Mouse (Mus musculus): Measurements from ENCODE around the gene Gjd2. TPM values are rescaled to one million over a fixed set of nuclear protein-coding genes. Genes with fewer than 3 reads are reported as not detected.

Gene Gjd2
- total RNA-seq (2015) (not detected in 2 replicates), total RNA-seq (2017) (not detected in 2 replicates)

- ATAC-seq (ENCODE audit: poor library complexity, severe bottlenecking): no peak
Observed at GRCm38 (mm10) chr2:114013295-114013771, at the start of gene Gjd2. Gjd2 (minus strand) TSS chr2:114013619.

DNA sequence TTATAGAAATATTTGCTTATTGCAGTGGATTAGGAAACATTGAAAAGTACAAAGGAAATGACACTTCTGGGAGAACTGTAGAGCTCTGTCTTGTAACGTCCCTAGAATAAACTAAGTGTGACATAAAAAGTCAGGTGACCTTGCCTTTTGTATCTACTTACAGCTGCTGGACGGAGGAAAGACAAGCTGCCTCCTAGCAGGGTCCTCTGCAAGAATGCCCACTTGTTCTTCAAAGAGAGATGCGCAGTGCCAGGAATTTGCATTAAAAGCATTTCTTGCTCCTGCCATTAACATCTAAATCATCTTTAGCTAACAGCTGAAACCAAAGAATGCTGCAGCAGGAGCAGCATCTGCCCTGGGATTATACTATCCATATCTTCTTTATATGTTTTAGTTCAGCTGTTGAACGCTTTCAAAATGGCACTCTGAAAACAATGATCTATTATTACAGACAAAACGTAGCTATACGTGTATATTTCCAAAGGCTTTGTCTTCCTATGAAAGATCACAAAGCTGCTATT lies 46.7 kb upstream of the Gjd2 start:
- no peak for ATAC-seq (ENCODE audit: poor library complexity, severe bottlenecking)

DNA sequence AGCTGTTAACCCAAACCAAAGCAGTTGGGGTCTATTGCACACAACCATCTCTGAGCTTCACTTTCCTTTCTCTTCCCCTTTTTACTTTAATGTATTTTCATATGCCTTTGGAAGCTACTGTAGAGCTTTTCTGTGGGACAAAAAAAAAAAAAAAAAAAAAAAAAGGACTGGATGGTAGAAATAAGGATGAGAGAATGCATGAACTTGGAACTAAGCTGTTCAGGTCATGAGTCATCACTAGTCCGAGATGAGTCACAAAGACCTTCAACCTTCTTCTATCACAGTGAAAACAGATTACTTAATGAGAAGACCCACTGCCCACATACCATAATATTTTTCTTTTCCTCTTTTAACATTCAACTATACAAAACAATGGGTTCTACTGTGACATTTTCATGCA lies 46.2 kb upstream of the Gjd2 start:
- ATAC-seq (ENCODE audit: poor library complexity, severe bottlenecking): no peak

- no peak for ATAC-seq (ENCODE audit: poor library complexity, severe bottlenecking)
Observed at GRCm38 (mm10) chr2:114058226-114058796, 44.9 kb upstream of the Gjd2 start.

GRCm38 (mm10) chr2:114057303-114057853 lies 44.0 kb upstream of the Gjd2 start:
- ATAC-seq (ENCODE audit: poor library complexity, severe bottlenecking): no peak

DNA sequence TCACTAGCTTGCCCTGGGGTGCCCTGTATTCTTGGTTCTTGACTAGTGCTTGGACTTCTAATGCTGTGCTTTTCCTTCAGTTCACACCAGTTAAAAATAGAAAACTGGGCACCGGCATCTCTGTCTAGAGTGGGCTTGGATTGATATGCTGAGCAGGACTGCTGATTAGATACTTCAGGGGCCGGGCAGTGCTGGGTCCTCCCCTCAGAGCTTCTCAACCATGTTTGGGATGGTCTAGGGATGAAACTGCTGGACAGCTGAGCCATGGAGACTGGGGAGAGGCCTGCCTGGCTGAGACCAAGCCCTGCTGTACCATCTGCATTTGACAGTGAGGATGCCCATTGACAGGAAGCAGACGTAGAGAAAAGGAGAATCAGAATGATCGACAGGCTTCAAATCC lies 40.7 kb upstream of the Gjd2 start:
- no peak for ATAC-seq (ENCODE audit: poor library complexity, severe bottlenecking)

DNA sequence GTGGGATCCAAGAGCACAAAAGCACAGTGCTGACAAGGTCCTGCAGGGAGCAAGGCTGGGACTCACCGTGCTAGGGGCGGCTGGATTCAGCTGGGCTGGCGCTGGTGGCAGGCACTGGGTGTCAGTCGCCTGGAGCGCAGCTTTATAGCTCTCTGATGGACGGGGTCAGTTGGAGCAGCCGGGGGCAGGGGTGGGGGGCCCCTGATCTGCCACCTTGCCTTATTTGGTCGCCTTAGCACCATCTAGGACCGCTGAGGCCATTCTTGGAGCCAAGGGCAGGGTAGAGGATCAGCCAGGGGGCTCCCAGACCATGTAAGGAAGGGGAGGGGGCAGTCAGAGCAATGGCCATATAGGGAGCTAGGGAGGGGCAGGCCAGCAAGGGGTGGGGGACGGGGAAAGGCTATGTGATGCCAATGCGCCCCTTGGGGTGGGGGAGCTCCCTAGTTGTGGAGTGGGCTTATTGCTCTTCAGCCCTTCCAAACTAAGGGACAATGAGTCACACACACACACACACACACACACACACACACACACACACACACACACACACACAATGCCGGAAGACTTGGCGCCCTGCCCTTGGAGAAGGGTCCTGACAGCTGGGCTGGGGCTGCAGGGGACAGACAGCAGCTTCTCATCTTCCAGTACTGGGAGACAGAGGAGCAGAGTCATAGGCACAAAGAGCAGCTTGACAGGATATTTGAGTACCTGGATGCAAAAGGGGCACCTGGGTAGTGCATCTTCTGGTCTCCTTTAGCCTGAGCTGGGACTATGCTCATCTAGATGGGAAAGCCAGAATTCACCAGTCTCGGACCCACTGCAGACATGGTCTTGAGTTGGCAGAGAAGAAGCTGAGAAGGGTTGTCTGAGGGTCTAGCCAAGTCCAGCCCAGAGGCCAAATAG lies 39.5 kb upstream of the Gjd2 start, which contains the start of gene Actc1:
Gene Actc1 (minus strand): TSS at position 853 of the 903 bp plus-strand sequence.
- ATAC-seq (ENCODE audit: poor library complexity, severe bottlenecking): no peak

- no peak for ATAC-seq (ENCODE audit: poor library complexity, severe bottlenecking)
Observed at GRCm38 (mm10) chr2:114051871-114052241, 38.4 kb upstream of the Gjd2 start.

DNA sequence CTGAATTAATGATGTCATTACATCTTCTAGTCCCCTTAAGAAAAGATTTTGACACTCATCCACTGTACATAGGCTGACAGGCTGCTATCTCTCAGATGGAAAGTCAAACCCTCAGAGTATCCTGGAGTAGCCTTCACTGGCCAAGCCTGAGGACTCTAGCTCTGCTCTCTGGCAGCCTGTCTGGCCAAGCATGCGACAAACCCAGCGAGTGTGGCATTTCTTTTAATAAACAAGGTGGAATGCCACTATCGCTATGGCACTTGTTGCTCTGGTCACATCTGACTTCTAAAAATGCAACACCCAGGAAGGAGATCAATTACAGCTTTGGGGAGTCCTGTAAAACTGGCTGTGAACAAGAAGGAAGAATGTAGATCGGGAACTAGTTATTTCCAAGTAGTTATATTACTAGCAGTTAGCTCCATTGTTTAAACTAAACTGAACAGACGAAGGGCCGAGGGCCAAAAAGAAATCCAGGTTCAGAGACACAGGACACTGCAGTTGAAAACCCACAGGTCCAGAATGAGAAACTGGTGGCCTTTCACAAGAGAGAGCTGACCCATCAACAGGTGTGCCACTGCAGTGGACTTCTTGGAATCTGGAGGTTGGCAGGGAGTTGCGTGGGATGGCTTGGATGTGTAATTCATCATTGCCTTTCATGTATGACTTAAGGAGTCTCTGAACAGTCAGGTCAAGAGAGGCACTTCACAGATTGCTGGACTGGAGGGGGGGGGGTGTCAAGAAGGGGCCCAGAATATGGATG lies 37.9 kb upstream of the Gjd2 start:
- ATAC-seq (ENCODE audit: poor library complexity, severe bottlenecking): no peak

GRCm38 (mm10) chr2:114050150-114050549 lies 36.7 kb upstream of the Gjd2 start:
- no peak for ATAC-seq (ENCODE audit: poor library complexity, severe bottlenecking)

DNA sequence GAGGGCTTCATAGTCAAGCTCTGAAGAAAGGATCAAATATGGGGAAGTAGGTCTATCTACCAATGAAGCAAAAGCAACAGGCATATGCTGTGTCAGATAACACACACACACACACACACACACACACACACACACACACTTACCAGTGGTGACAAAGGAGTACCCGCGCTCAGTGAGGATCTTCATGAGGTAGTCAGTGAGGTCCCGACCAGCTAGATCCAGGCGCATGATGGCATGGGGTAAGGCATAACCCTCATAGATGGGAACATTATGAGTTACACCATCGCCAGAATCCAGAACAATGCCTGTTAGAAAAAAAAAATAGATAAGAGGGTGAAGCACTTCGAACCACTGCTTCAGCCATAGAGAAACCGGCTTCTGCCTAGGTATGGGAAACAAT lies 36.0 kb upstream of the Gjd2 start:
- no peak for ATAC-seq (ENCODE audit: poor library complexity, severe bottlenecking)

GRCm38 (mm10) chr2:114047960-114048611 lies 34.7 kb upstream of the Gjd2 start:
- no peak for ATAC-seq (ENCODE audit: poor library complexity, severe bottlenecking)

DNA sequence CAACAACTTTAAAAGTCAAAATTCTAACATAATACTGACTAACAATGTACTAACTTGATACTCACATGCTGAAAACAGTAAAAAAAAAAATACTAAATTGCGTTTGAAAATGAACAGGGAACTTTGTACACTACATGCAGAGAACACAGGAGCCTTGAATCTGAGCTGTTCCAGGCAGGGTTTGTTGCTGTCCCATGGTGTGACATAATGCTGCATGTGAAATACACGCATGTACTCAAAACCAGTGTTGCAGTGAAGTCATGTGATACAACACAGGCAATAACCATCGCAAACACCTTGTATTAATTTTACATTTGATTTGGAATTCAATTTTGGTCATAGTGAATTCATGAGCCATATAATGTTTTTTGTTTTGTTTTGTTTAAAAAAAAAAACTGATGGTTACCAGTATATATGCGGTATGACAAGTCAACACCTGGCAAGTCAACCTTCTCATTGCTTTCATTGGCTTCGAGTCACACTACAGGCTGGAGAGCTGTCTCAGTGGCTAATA lies 32.8 kb upstream of the Gjd2 start:
- ATAC-seq (ENCODE audit: poor library complexity, severe bottlenecking): no peak

DNA sequence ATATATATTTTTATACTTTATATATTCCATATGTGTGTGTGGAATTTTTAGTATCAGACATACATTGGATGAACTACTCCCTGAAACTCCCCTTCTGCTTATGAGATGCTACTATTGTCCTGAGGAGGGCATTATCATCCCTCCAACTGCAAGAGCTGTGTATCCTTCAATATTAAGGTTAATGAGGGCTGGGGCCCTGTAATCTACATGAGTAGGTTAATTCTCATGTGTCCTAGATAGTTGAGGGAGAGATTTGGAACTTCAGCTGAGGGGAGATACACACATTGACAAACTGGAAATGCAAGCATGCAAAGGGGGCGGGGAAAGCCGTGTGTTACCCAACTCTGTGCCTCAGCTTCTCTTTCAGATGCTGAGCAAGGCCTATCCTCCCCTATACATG lies 24.5 kb upstream of the Gjd2 start:
- no peak for ATAC-seq (ENCODE audit: poor library complexity, severe bottlenecking)

DNA sequence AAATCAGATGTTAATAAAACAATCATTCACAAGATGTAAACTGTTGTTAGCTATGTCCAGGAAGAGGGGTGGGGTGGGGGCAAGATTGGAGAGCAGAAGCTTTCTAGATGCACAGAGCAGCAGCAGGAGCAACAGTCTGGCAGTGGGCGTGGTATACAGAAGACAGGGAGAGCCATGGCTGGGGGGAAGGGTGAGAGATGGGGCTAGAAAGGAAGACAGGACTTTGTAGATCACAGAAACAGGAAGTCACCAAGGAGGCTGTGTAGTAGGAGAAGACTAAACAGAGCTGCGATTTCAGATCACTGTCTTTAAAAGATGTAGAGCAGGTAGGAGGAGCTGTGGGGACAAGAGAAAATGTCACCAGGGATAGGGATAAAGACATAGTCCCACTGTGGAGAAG lies 18.8 kb upstream of the Gjd2 start:
- no peak for ATAC-seq (ENCODE audit: poor library complexity, severe bottlenecking)

- ATAC-seq (ENCODE audit: poor library complexity, severe bottlenecking): no peak
Observed at GRCm38 (mm10) chr2:114023383-114023782, 10.0 kb upstream of the Gjd2 start.

DNA sequence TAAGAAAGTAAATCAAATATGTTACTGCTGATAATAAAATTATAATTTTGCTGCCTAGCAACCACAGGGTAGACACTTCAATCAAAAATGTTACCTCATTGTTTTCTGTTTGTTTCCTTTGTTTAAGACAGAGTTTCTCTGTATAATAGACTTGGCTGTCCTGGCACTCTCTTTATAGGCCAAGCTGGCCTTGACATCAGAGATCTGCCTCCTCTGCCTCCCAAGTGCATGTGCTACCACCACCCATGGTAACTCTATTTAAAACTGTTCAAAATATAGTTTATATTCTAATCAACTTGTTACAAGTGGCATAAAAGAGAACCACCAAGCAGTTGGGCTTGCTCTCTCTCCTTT lies 6.8 kb upstream of the Gjd2 start:
- ATAC-seq (ENCODE audit: poor library complexity, severe bottlenecking): no peak

DNA sequence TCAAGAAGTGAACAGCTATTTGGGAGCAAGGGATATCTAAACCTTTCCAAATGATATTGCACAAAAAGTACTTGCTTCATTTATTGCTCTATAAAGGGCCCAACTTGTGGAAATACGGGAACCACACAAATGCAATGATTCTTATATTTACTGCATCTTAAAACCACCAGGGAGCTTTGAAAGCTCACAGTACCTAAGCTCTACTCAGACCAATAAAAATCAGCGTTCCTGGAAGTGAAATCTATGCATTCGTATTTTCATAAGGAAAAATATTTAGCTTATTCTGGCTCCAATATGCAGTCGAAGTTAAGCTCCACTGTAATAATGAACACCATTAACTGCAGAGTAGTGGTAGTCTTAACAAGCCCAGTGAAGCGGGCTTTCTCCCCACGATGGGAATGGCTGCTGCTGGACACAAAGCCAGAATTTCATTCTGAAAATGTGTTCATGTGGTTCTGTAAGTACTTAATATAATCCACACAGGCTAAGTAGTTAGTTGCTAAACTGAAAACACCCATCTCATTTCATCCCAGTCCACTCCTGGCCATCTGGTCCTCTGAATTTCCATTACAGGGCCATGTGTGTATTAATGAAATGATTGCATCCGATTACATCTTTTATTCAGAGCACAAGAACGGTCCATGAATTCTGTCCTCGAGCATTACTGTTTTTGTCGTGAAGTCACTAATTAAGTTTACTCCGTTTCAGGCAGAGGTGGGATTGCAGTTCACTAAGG lies 6.2 kb upstream of the Gjd2 start:
- no peak for ATAC-seq (ENCODE audit: poor library complexity, severe bottlenecking)

DNA sequence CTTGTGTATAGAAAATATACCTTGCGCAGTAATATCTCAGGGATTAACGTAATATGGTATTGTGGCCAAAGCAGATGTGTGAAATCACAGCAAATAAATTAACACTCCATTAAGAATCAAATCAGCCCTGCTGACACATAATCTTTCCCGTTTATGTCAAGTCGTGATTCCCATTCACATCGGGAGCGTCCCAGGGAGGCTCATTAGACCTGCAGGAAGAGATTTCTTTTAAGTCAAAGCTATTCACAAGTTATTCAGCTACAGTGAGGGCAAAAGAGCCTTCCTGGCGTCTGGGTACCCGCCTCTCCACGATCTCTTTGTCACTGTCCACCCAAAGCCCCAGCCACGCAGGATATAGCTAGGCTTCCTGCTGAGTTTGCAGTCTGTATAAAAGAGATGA lies 4.7 kb upstream of the Gjd2 start:
- ATAC-seq (ENCODE audit: poor library complexity, severe bottlenecking): no peak

DNA sequence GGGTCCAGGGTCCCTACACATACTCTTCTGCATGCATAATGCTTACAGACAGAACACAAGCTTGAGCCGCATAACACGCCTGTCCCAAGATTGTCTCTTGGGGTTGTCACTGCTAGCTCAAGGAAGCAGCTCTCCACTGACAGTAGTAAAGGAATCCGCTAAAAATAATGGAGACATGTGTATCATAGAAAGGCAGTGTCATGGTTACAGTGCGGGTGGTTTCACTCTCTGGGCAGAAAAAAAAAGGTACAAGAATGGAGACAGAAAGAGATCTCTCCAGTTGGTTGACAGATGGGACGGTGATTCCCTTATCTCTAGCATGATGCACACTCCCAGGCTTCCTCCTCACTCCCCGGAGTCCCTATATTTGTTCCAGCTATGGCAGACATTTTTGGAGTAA lies 1.4 kb upstream of the Gjd2 start:
- ATAC-seq (ENCODE audit: poor library complexity, severe bottlenecking): no peak
